Mouse (Mus musculus) thymus, adult 2 months (tissue): ENCODE data around the gene Snx21. TPM values are rescaled to one million over a fixed set of nuclear protein-coding genes. Genes with fewer than 3 reads are reported as not detected.

Source experiments
- DNase-seq: peaks from one replicate; pipeline ENCODE4 v3.0.0; 2021
- H3K27ac ChIP-seq: fragments of 200-500 bp; 2 replicates; pipeline ENCODE4 v1.5.1; 2012; ENCODE audit warnings: low read length, control low read depth; ENCODE audit not compliant: control insufficient read depth, insufficient read depth
- H3K27me3 ChIP-seq: fragments of 200-500 bp; 2 replicates; pipeline ENCODE4 v1.6.1; 2012; ENCODE audit warnings: mild to moderate bottlenecking, low read length, moderate library complexity, mixed read lengths; ENCODE audit not compliant: control insufficient read depth, insufficient read depth
- H3K36me3 ChIP-seq: fragments of 200-500 bp; 2 replicates; pipeline ENCODE4 v1.6.1; 2012; ENCODE audit warnings: mild to moderate bottlenecking, low read length, moderate library complexity; ENCODE audit not compliant: control insufficient read depth, insufficient read depth
- H3K4me1 ChIP-seq: fragments of 200-500 bp; replicated peaks from 2 replicates; pipeline ENCODE4 v1.6.1; 2012; ENCODE audit warnings: low read length; ENCODE audit not compliant: control insufficient read depth, insufficient read depth
- H3K4me3 ChIP-seq: fragments of 200-500 bp; 2 replicates; pipeline ENCODE4 v1.5.1; 2012; ENCODE audit warnings: mild to moderate bottlenecking, low read length, control low read depth, moderate library complexity; ENCODE audit not compliant: control insufficient read depth, insufficient read depth
- CTCF ChIP-seq: fragments of 200-500 bp; IDR thresholded peaks from 2 replicates; pipeline ENCODE4 v1.5.1; 2012; ENCODE audit warnings: mild to moderate bottlenecking, control low read depth, low read length, moderate library complexity, borderline replicate concordance; ENCODE audit not compliant: control insufficient read depth, poor library complexity, insufficient read depth; ENCODE audit errors: extremely low read depth
- POLR2A ChIP-seq: fragments of 200-500 bp; IDR thresholded peaks from 2 replicates; pipeline ENCODE4 v1.6.1; 2012; ENCODE audit warnings: mild to moderate bottlenecking, low read length, control low read depth, moderate library complexity; ENCODE audit not compliant: control insufficient read depth, poor library complexity, insufficient read depth; ENCODE audit errors: extremely low read depth
- WGBS: fragments of 180-500 bp; shearing (Covaris S2); methylation state at CpG from one replicate; pipeline ENCODE4 v1.1.7; 2018; 5-methylcytosine and 5-hydroxymethylcytosine counted together
- polyA plus RNA-seq: library from polyadenylated mRNA; depleted of rRNA; stranded (reverse); fragments of >200 nt; gene quantifications from 2 replicates; pipeline ENCODE4 v1.2.3, GENCODE M21; 2012; rRNA removed

Gene Snx21
- polyA plus RNA-seq, 1 experiment = 11.9 TPM

DNA sequence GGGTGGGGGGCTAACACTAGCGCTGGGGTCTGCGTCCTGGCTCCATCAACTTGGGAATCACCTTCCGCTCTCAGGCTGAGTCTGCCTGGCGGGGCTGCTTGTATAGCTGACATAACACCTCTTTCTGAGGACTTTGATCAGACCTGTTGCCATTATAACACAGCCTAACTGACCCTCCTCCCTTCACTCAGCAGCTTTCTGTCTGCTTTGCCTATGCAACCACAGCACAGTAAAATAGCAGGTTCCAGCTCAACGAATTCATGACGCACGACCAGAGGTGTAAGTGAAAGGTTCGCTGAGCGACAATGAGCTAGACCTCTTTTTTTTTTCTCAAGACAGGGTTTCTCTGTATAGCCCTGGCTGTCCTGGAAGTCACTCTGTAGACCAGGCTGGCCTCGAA lies 45.4 kb downstream of the Snx21 start:
- Histone ChIP-seq H3K27me3 (no peaks in the 10 kb centered on the region), H3K27ac (no peak overlapping the region), H3K4me1 (peaks cover 20% of the 10 kb centered on the region), H3K4me3 (no peak overlapping the region), H3K36me3 (0 out of 2 replicates have a peak, but pooled peaks cover 1% of the 10 kb centered on the region)
- TF ChIP-seq POLR2A = no peak
- TF ChIP-seq CTCF = no peak
- 93% methylated on average over 10 of the region's 10 CpGs for WGBS
- DNase-seq = no peak

DNA sequence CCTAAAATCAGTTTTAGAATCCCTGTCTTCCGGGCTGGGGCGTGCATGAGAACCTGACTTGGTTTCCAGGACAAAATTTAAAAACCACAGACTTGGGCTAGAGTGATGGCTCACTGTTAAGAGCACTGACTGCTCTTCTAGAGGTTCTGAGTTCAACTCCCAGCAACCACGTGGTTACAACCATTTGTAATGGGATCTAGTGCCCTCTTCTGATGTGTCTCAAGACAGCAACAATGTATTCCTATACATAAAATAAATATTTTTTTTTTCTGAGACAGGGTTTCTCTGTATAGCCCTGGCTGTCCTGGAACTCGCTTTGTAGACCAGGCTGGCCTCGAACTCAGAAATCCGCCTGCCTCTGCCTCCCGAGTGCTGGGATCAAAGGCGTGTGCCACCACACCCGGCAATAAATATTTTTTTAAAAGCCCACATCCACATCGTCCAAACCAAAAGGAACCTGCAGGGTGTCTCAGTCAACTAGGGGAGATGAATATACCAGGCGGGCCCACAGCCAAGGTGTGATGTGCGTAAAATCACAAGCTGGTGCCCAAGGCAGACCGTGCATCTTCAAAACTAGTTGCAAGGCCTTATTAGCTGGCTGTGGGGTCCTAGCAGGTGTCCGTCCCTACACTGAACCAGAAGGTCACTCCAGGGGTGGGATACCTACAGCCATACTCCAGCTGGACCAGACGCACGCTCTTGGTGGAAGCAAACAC lies 46.6 kb downstream of the Snx21 start:
- H3K4me1 ChIP-seq = peaks cover 20% of the 10 kb centered on the region
- H3K4me3 ChIP-seq = no peak overlapping the region; the same call in 1 of the 2 replicates
- no peaks in the 10 kb centered on the region for H3K27me3 ChIP-seq
- TF ChIP-seq CTCF (no peak), POLR2A (no peak)
- no peak for DNase-seq
- peaks cover 4% of the 10 kb centered on the region; the same call in 1 of the 2 replicates for H3K36me3 ChIP-seq
- 62% methylated on average over 16 of the region's 16 CpGs for WGBS
- no peak overlapping the region for H3K27ac ChIP-seq

- peaks cover 20% of the 10 kb centered on the region for H3K4me1 ChIP-seq
- DNase-seq = peak; percentile 82
- H3K36me3 ChIP-seq = peaks cover 5% of the 10 kb centered on the region; the same call in 1 of the 2 replicates
- no peaks in the 10 kb centered on the region for H3K27me3 ChIP-seq
- TF ChIP-seq CTCF = peak; percentile 76
- 0 out of 2 replicates have a peak, but pooled peaks have one; percentile 22 for TF ChIP-seq POLR2A
- peak within 1 kb of the TSS; percentile 55 for H3K27ac ChIP-seq
- under 1% methylated on average over 35 of the region's 35 CpGs for WGBS
- H3K4me3 ChIP-seq = peak within 1 kb of the TSS; percentile 87
These were observed 47.2 kb downstream of the Snx21 start, which contains the start of gene Ctsa for GRCm38 (mm10) chr2:164832748-164833301. Gene Ctsa (plus strand): TSS chr2:164832873.

DNA sequence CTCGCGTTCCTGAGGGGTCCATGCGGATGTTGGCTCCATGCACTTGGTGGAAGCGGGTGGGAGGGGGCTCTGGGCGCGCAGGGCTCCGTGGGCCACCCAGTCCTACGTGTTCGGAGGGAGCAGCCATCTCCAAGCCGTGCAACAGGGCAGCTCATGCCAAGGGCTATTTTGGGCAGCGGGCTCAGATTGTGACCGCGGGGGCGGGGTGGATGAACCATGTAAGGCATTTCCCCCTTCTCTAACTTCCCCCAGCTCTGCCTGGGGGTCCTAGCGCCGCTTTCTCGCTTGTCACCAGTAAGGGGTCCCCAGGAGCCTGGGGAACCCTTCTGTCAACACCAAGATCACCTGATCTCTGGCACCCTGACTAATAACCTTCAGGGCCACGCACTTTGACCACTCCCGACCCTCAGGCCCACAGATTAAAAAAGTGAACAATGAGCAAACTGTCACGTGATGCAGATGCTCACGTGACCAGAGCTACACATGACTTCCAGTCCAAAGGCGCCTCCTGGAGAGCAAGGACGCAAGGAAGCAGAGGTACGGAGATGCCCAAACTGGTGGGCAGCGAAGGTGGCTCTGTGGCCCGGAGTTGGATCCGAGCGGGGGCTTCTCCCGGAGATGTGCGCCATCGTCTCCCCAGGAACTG lies 47.8 kb downstream of the Snx21 start, which contains the start of gene Neurl2:
Gene Neurl2, minus strand, starts transcription at position 143 of the 646 bp plus-strand sequence.
- peak; percentile 64; the same call in 1 of the 2 replicates for TF ChIP-seq POLR2A
- no peak for TF ChIP-seq CTCF

DNA sequence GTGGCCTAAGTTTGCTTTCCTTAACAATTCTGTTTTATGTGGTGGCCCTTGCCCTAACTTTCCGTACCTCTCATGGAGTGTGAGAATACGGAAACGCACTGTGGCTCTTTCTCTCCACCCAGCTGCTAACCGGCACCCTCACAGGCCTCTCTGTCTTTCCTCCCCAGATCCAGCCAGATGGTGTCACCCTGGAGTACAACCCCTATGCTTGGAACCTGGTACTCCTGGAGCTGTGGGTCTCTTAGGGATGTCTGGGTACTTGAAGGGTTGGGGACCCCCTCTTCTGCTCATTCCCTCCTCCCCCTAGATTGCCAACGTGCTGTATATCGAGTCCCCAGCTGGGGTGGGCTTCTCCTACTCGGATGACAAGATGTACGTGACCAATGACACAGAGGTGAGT lies 48.9 kb downstream of the Snx21 start:
- no peaks in the 10 kb centered on the region for H3K27me3 ChIP-seq
- peaks cover 21% of the 10 kb centered on the region for H3K36me3 ChIP-seq
- WGBS = 38% methylated on average over 8 of the region's 8 CpGs
- DNase-seq = peak; percentile 57
- TF ChIP-seq POLR2A (no peak), CTCF (no peak; the same call in 1 of the 2 replicates)
- H3K4me3 ChIP-seq = peak overlapping the region; percentile 87
- peaks cover 20% of the 10 kb centered on the region for H3K4me1 ChIP-seq
- peak overlapping the region; percentile 55; the same call in 1 of the 2 replicates for H3K27ac ChIP-seq

More for the DNA sequence above, 47.8 kb downstream of the Snx21 start, which contains the start of gene Neurl2:
- under 1% methylated on average over 31 of the region's 31 CpGs for WGBS
- peak; percentile 84 for DNase-seq
- Histone ChIP-seq H3K36me3 (peaks cover 11% of the 10 kb centered on the region), H3K27me3 (no peaks in the 10 kb centered on the region), H3K4me3 (peak within 1 kb of the TSS; percentile 87), H3K4me1 (peaks cover 20% of the 10 kb centered on the region), H3K27ac (peak within 1 kb of the TSS; percentile 55)

GRCm38 (mm10) chr2:164835164-164835563 lies 49.5 kb downstream of the Snx21 start:
- Histone ChIP-seq H3K4me3 (no peak overlapping the region), H3K27me3 (no peaks in the 10 kb centered on the region), H3K4me1 (peaks cover 20% of the 10 kb centered on the region), H3K36me3 (peaks cover 21% of the 10 kb centered on the region), H3K27ac (no peak overlapping the region)
- no peak for DNase-seq
- WGBS = 98% methylated on average over 4 of the region's 4 CpGs
- no peak for TF ChIP-seq POLR2A
- TF ChIP-seq CTCF = no peak

Other genes with a start within 250 kb of the Snx21 start
- 20.5 and 28.7 TPM in 2 replicates for gene Wfdc2, start 223.4 kb upstream of the Snx21 start, polyA plus RNA-seq
- not detected in 2 replicates for gene Spint3, start 212.4 kb upstream of the Snx21 start, polyA plus RNA-seq
- not detected in 2 replicates for gene Wfdc6a, start 200.4 kb upstream of the Snx21 start, polyA plus RNA-seq
- gene Eppin, start 192.2 kb upstream of the Snx21 start, polyA plus RNA-seq = not detected in 2 replicates
- gene Wfdc6b, start 172.3 kb upstream of the Snx21 start, polyA plus RNA-seq = not detected in 2 replicates
- gene Wfdc8, start 172.2 kb upstream of the Snx21 start, polyA plus RNA-seq = 0.18 TPM in 1 of 2 replicates, not detected in the other
- not detected in 2 replicates for gene Wfdc16, start 147.0 kb upstream of the Snx21 start, polyA plus RNA-seq
- gene Wfdc10, start 129.8 kb upstream of the Snx21 start, polyA plus RNA-seq = not detected in 2 replicates
- gene Wfdc9, start 129.2 kb upstream of the Snx21 start, polyA plus RNA-seq = not detected in 2 replicates
- gene Wfdc11, start 111.7 kb upstream of the Snx21 start, polyA plus RNA-seq = not detected in 2 replicates
- gene Wfdc13, start 100.7 kb upstream of the Snx21 start, polyA plus RNA-seq = not detected in 2 replicates
- not detected in 2 replicates for gene Spint4, start 87.3 kb upstream of the Snx21 start, polyA plus RNA-seq
- gene Spint5, start 70.5 kb upstream of the Snx21 start, polyA plus RNA-seq = not detected in 2 replicates
- gene Wfdc3, start 39.9 kb upstream of the Snx21 start, polyA plus RNA-seq = 0.23 and 0.41 TPM in 2 replicates
- 60.6 and 134 TPM in 2 replicates for gene Dnttip1, start 39.8 kb upstream of the Snx21 start, polyA plus RNA-seq
- gene Ube2c, start 15.9 kb upstream of the Snx21 start, polyA plus RNA-seq = 327 and 434 TPM in 2 replicates
- 0.38 TPM in 1 of 2 replicates, not detected in the other for gene Tnnc2, start 5.9 kb upstream of the Snx21 start, polyA plus RNA-seq
- gene Acot8, start 19.1 kb downstream of the Snx21 start, polyA plus RNA-seq = 84.6 and 87.9 TPM in 2 replicates
- 5.9 and 6.2 TPM in 2 replicates for gene Zswim3, start 19.3 kb downstream of the Snx21 start, polyA plus RNA-seq
- gene Zswim1, start 36.9 kb downstream of the Snx21 start, polyA plus RNA-seq = 9.5 and 11.5 TPM in 2 replicates
- gene Spata25, start 42.7 kb downstream of the Snx21 start, polyA plus RNA-seq = 2.9 and 4.5 TPM in 2 replicates
- gene Ctsa, start 47.0 kb downstream of the Snx21 start, polyA plus RNA-seq = 467 and 538 TPM in 2 replicates
- 24.0 and 31.7 TPM in 2 replicates for gene Neurl2, start 47.6 kb downstream of the Snx21 start, polyA plus RNA-seq
- 227 and 263 TPM in 2 replicates for gene Pltp, start 71.9 kb downstream of the Snx21 start, polyA plus RNA-seq
- gene Pcif1, start 93.5 kb downstream of the Snx21 start, polyA plus RNA-seq = 79.7 and 87.9 TPM in 2 replicates
- gene Zfp335, start 125.9 kb downstream of the Snx21 start, polyA plus RNA-seq = 92.6 and 99.0 TPM in 2 replicates
- 29.1 and 31.7 TPM in 2 replicates for gene Mmp9, start 155.0 kb downstream of the Snx21 start, polyA plus RNA-seq
- 0.70 and 1.3 TPM in 2 replicates for gene Slc12a5, start 175.0 kb downstream of the Snx21 start, polyA plus RNA-seq
- 72.3 and 73.7 TPM in 2 replicates for gene Ncoa5, start 249.0 kb downstream of the Snx21 start, polyA plus RNA-seq